Mouse (Mus musculus) G1E (cell line): ENCODE data around the gene Sco2. TPM values are rescaled to one million over a fixed set of nuclear protein-coding genes. Genes with fewer than 3 reads are reported as not detected.

ENCODE experiments used
- ATAC-seq: 2 replicates; pipeline ENCODE4 v1.8.0; 2016; ENCODE audit warnings: mild to moderate bottlenecking; ENCODE audit not compliant: insufficient number of reproducible peaks, poor library complexity, low FRiP score, severe bottlenecking; ENCODE audit errors: extremely low read depth
- DNase-seq: peaks from one replicate; pipeline ENCODE4 v3.0.0; 2012; ENCODE audit warnings: low spot score
- H3K27me3 ChIP-seq: 2 replicates; pipeline ENCODE4 v1.6.1; 2012; ENCODE audit warnings: mild to moderate bottlenecking, low read length, inconsistent platforms; ENCODE audit not compliant: insufficient read depth
- H3K36me3 ChIP-seq: replicated peaks from 2 replicates; pipeline ENCODE3; 2012; ENCODE audit warnings: mild to moderate bottlenecking, inconsistent platforms
- H3K4me1 ChIP-seq: 2 replicates; pipeline ENCODE4 v1.6.1; 2012; ENCODE audit warnings: low read depth, low read length, inconsistent platforms, mixed read lengths; ENCODE audit not compliant: insufficient read depth
- H3K4me3 ChIP-seq: 2 replicates; pipeline ENCODE4 v1.5.1; 2012; ENCODE audit warnings: low read depth, mild to moderate bottlenecking, inconsistent platforms, low read length, moderate library complexity, mixed read lengths
- H3K9me3 ChIP-seq: replicated peaks from 2 replicates; pipeline ENCODE4 v1.6.1; 2012; ENCODE audit warnings: inconsistent platforms
- CTCF ChIP-seq: IDR thresholded peaks from 2 replicates; pipeline ENCODE4 v1.5.1; 2012; ENCODE audit warnings: low read depth, low read length, inconsistent platforms, mixed read lengths
- GATA1 ChIP-seq: IDR thresholded peaks from 2 replicates; pipeline ENCODE4 v1.6.1; 2012; ENCODE audit warnings: borderline replicate concordance, low read length, inconsistent platforms, mixed read lengths
- GATA2 ChIP-seq: IDR thresholded peaks from 2 replicates; pipeline ENCODE4 v1.6.1; 2012; ENCODE audit warnings: low read depth, low read length, inconsistent platforms, borderline replicate concordance
- POLR2AphosphoS5 ChIP-seq: IDR thresholded peaks from 2 replicates; pipeline ENCODE4 v1.6.1; 2012; ENCODE audit warnings: low read depth, low read length, inconsistent platforms; ENCODE audit not compliant: insufficient replicate concordance
- TAL1 ChIP-seq: conservative IDR thresholded peaks from 2 replicates; pipeline ENCODE4 v1.6.1; 2012; ENCODE audit warnings: low read depth, low read length, inconsistent platforms, mixed read lengths
- polyA plus RNA-seq: library from polyadenylated mRNA; stranded (reverse); fragments of >175 nt; gene quantifications from 2 replicates; pipeline ENCODE4 v1.2.3, GENCODE M21; 2012
- total RNA-seq, 2 experiments: library from RNA; stranded (forward) in 1 of 2; stranded (reverse) in 1 of 2; fragments of 200-1000 nt in 1 of 2; fragments of >200 nt in 1 of 2; fragmentation: Nextera tagmentation in 1 of 2; gene quantifications; 2 replicates each; pipeline ENCODE4 v1.2.3; 2014 to 2017

The Sco2 gene
- 9.5 and 15.0 TPM in 2 replicates for total RNA-seq (2014; fragmentation: Nextera tagmentation)
- 26.2 and 27.8 TPM in 2 replicates for total RNA-seq (2017)
- 62.3 and 64.6 TPM in 2 replicates for polyA plus RNA-seq

- peak; percentile 65 for ATAC-seq
- Histone ChIP-seq H3K9me3 (peaks cover 16% of the 10 kb centered on the region), H3K27me3 (peaks cover 1% of the 10 kb centered on the region; the same call in 1 of the 2 replicates), H3K4me1 (peaks cover 57% of the 10 kb centered on the region), H3K36me3 (peaks cover 54% of the 10 kb centered on the region), H3K4me3 (peak within 1 kb of the TSS; percentile 86)
- peak; percentile 86 for DNase-seq
- peak; percentile 72; the same call in 1 of the 2 replicates for TF ChIP-seq CTCF
- TF ChIP-seq TAL1: no peak
- 0 out of 2 replicates have a peak, but pooled peaks have one; percentile 77 for TF ChIP-seq POLR2AphosphoS5
Observed at GRCm38 (mm10) chr15:89373762-89374248, at the start of gene Sco2. Gene Sco2, minus strand, starts transcription at chr15:89373846.

DNA sequence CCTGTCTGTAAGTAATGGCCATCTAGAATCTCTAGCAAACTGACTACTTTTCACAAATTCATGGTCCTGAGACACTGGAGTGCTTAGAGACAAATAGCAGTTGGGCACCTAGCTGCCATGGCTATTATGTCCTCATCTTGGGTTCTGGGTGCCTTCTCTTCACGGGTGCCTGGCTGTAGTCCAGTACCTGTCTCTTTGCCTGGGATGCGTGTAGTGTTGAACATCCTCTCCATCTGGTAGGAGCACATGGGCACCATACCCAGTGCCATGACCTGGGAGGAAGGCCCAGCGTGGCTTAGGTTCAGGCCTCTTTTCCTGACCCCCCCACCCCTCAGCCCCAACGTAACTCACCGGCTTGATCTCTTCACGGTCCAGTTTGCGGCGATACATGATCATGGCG is 48.3 kb upstream of the Sco2 start:
- H3K4me1 ChIP-seq: no peaks in the 10 kb centered on the region; the same call in none of the 2 replicates
- ATAC-seq (no peak), DNase-seq (no peak)
- no peaks in the 10 kb centered on the region for H3K9me3 ChIP-seq
- H3K36me3 ChIP-seq: peaks cover 96% of the 10 kb centered on the region
- H3K4me3 ChIP-seq: no peak overlapping the region
- TF ChIP-seq GATA2 (no peak), TAL1 (no peak), GATA1 (no peak)
- H3K27me3 ChIP-seq: no peaks in the 10 kb centered on the region

DNA sequence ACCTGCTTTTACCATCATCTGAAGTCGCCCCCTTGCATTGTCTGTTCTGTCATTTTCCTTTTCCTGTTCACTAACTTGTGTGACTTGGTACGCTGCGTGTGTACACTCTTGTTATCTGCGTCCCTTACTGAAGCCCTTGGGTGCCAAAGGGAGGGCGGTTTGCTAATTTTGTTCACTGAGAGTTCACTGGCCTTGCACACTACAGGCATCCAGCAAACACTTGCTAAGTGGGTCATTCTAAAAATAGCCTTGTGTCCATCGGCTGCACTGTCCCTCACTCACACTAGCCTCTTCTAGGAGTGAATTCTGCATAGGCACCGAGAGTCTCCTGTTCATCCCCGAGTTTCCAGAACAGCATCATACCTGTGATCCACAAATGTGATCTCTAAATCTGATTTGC is 41.6 kb upstream of the Sco2 start:
- no peak for ATAC-seq

DNA sequence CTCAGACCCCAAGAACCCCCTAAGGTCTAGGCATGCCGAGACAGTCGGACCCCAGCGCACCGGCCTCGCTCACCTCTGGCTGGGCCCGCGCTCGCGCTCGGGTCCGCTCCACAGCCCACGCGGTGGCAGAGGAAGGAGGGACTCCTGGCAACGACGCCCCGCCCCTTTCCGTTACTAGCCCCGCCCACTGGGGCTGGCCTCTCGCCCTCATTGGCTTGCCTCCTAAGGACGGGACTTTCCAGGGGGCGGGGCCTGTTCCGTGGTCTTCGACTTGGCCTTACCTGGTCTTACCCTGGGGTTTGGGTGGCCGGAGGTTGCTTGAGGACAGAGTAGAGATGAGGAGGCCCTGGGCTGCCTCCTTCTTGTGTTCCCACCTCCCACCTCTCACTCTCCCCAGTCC is 36.5 kb upstream of the Sco2 start, which contains the start of gene Syce3:
Gene Syce3 (minus strand): TSS at position 386 of the 400 bp plus-strand sequence.
- no peak for TF ChIP-seq GATA1
- no peak for TF ChIP-seq TAL1
- TF ChIP-seq POLR2AphosphoS5: no peak
- TF ChIP-seq GATA2: no peak
- TF ChIP-seq CTCF: no peak
- no peak for DNase-seq
- Histone ChIP-seq H3K4me1 (no peaks in the 10 kb centered on the region), H3K27me3 (peaks cover 10% of the 10 kb centered on the region; the same call in 1 of the 2 replicates), H3K9me3 (peaks cover 4% of the 10 kb centered on the region), H3K4me3 (no peak within 1 kb of the TSS), H3K36me3 (peaks cover 1% of the 10 kb centered on the region)
- ATAC-seq: no peak

More for the DNA sequence above, 41.6 kb upstream of the Sco2 start:
- no peaks in the 10 kb centered on the region for H3K9me3 ChIP-seq
- H3K4me3 ChIP-seq: no peak overlapping the region
- TF ChIP-seq CTCF: no peak
- no peak for TF ChIP-seq GATA2
- no peak for TF ChIP-seq GATA1
- no peak for TF ChIP-seq TAL1
- TF ChIP-seq POLR2AphosphoS5: no peak
- H3K27me3 ChIP-seq: peaks cover 4% of the 10 kb centered on the region; the same call in 1 of the 2 replicates
- DNase-seq: no peak
- H3K4me1 ChIP-seq: no peaks in the 10 kb centered on the region
- H3K36me3 ChIP-seq: peaks cover 47% of the 10 kb centered on the region

DNA sequence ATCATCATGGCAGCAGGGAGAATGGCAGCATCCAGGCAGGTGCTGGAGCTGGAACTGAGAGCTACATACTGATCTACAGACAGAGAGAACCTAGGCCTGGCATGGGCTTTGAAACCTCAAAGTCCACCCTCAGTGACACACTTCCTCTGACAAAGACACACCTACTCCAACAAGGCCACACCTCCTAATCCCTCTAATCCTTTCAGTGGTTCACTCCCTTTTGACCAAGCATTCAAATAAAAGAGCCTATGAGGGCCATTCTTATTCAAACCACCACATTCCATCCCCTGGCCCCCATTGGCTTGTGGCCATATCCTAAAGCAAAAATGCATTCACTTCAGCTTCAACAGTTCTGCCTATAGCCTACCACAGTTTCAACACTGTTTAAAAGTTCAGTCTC is 33.0 kb upstream of the Sco2 start:
- ATAC-seq (no peak), DNase-seq (no peak)
- Histone ChIP-seq H3K9me3 (peaks cover 4% of the 10 kb centered on the region), H3K4me3 (no peak overlapping the region), H3K36me3 (no peaks in the 10 kb centered on the region), H3K4me1 (no peaks in the 10 kb centered on the region), H3K27me3 (peaks cover 10% of the 10 kb centered on the region; the same call in 1 of the 2 replicates)
- TF ChIP-seq POLR2AphosphoS5 (no peak), CTCF (no peak), GATA1 (no peak)

- TF ChIP-seq TAL1: no peak
- no peak for TF ChIP-seq POLR2AphosphoS5
- no peak for TF ChIP-seq GATA2
- no peak for TF ChIP-seq GATA1
- TF ChIP-seq CTCF: no peak
Observed at GRCm38 (mm10) chr15:89404831-89405623, 31.4 kb upstream of the Sco2 start.

More at GRCm38 (mm10) chr15:89404831-89405623, 31.4 kb upstream of the Sco2 start:
- Histone ChIP-seq H3K4me3 (no peak overlapping the region), H3K27me3 (peaks cover 3% of the 10 kb centered on the region; the same call in 1 of the 2 replicates), H3K36me3 (no peaks in the 10 kb centered on the region), H3K9me3 (peaks cover 3% of the 10 kb centered on the region), H3K4me1 (peaks cover 2% of the 10 kb centered on the region; the same call in 1 of the 2 replicates)
- ATAC-seq (no peak), DNase-seq (no peak)
